Mouse (Mus musculus) neutrophil, adult 5-6 weeks (primary cell): ENCODE measurements around the gene Cacna1e. TPM values are rescaled to one million over a fixed set of nuclear protein-coding genes. Genes with fewer than 3 reads are reported as not detected.

Experiments used
- ATAC-seq: fragments of 151-379, 151-347 bp; 2 replicates; pipeline ENCODE4 v1.8.0; 2017; ENCODE audit warnings: mild to moderate bottlenecking, moderate TSS enrichment; ENCODE audit not compliant: insufficient number of reproducible peaks, poor library complexity, low FRiP score, severe bottlenecking; ENCODE audit errors: extremely low read depth
- total RNA-seq: library from RNA; stranded (forward); fragments of 200-1000 nt; gene quantifications from 2 replicates; pipeline ENCODE4 v1.2.3, GENCODE M21; 2017

Cacna1e gene
- total RNA-seq, 1 experiment from 2014 or later, result 24.9 TPM

- no peak for ATAC-seq
These were observed 305.6 kb downstream of the Cacna1e start for GRCm38 (mm10) chr1:154578748-154579147.

- ATAC-seq, result no peak
These were observed 307.9 kb downstream of the Cacna1e start for GRCm38 (mm10) chr1:154576418-154576817.

- no peak for ATAC-seq
These were observed 318.3 kb downstream of the Cacna1e start for GRCm38 (mm10) chr1:154566026-154566425.

- no peak for ATAC-seq
These were observed 328.5 kb downstream of the Cacna1e start for GRCm38 (mm10) chr1:154555811-154556210.

- ATAC-seq, result no peak
These were observed 331.2 kb downstream of the Cacna1e start for GRCm38 (mm10) chr1:154553132-154553531.

GRCm38 (mm10) chr1:154537445-154537844 is 346.9 kb downstream of the Cacna1e start:
- no peak for ATAC-seq

- no peak for ATAC-seq
These were observed 347.5 kb downstream of the Cacna1e start for GRCm38 (mm10) chr1:154536763-154537162.

- ATAC-seq, result no peak
These were observed 351.0 kb downstream of the Cacna1e start for GRCm38 (mm10) chr1:154532987-154533940.

- no peak for ATAC-seq
These were observed 354.6 kb downstream of the Cacna1e start for GRCm38 (mm10) chr1:154529666-154530065.

- ATAC-seq, result no peak
These were observed 355.5 kb downstream of the Cacna1e start for GRCm38 (mm10) chr1:154528803-154529202.

- no peak for ATAC-seq
These were observed 363.6 kb downstream of the Cacna1e start for GRCm38 (mm10) chr1:154520715-154521114.

- no peak for ATAC-seq
These were observed 369.0 kb downstream of the Cacna1e start for GRCm38 (mm10) chr1:154515350-154515749.

GRCm38 (mm10) chr1:154511736-154512135 is 372.6 kb downstream of the Cacna1e start:
- ATAC-seq, result no peak

GRCm38 (mm10) chr1:154504005-154504404 is 380.3 kb downstream of the Cacna1e start:
- no peak for ATAC-seq

- ATAC-seq, result no peak
These were observed 383.4 kb downstream of the Cacna1e start for GRCm38 (mm10) chr1:154500869-154501268.

GRCm38 (mm10) chr1:154500187-154500866 is 384.0 kb downstream of the Cacna1e start:
- no peak for ATAC-seq

- ATAC-seq, result no peak
These were observed 385.5 kb downstream of the Cacna1e start for GRCm38 (mm10) chr1:154498821-154499220.

- ATAC-seq, result no peak
These were observed 393.2 kb downstream of the Cacna1e start for GRCm38 (mm10) chr1:154491071-154491470.

GRCm38 (mm10) chr1:154476671-154477070 is 407.6 kb downstream of the Cacna1e start:
- ATAC-seq, result no peak

- ATAC-seq, result no peak
These were observed 408.6 kb downstream of the Cacna1e start for GRCm38 (mm10) chr1:154475706-154476105.
